Mouse (Mus musculus) ES-Bruce4 (cell line): ENCODE measurements around the gene Wdfy3. TPM values are rescaled to one million over a fixed set of nuclear protein-coding genes. Genes with fewer than 3 reads are reported as not detected.
"Not testable (repeated sequence)": the region's sequence is repeated elsewhere in the genome, so short reads cannot be mapped to it uniquely, and the experiment has no call there.

Experiments used
- H3K27ac ChIP-seq: 2 replicates; pipeline ENCODE4 v1.5.1; 2012; ENCODE audit warnings: low read length, inconsistent platforms; ENCODE audit not compliant: insufficient read depth
- H3K27me3 ChIP-seq: 2 replicates; pipeline ENCODE4 v1.6.1; 2012; ENCODE audit warnings: mild to moderate bottlenecking, low read length, inconsistent platforms; ENCODE audit not compliant: control insufficient read depth, poor library complexity, insufficient read depth, severe bottlenecking
- H3K36me3 ChIP-seq: 2 replicates; pipeline ENCODE4 v1.6.1; 2012; ENCODE audit warnings: inconsistent platforms, mild to moderate bottlenecking, low read length, moderate library complexity; ENCODE audit not compliant: control insufficient read depth, poor library complexity, insufficient read depth, severe bottlenecking
- H3K4me1 ChIP-seq: one replicate; pipeline ENCODE4 v1.8.1; 2011; ENCODE audit warnings: low read length; ENCODE audit not compliant: control insufficient read depth, insufficient read depth
- H3K4me3 ChIP-seq: 2 replicates; pipeline ENCODE4 v1.5.1; 2011; ENCODE audit warnings: low read depth, mild to moderate bottlenecking, low read length
- H3K9ac ChIP-seq: 2 replicates; pipeline ENCODE4 v1.6.1; 2012; ENCODE audit warnings: low read depth, mild to moderate bottlenecking, inconsistent platforms; ENCODE audit not compliant: poor library complexity, severe bottlenecking
- H3K9me3 ChIP-seq: replicated peaks from 2 replicates; pipeline ENCODE4 v1.6.1; 2012; ENCODE audit warnings: mild to moderate bottlenecking, low read length, inconsistent platforms; ENCODE audit not compliant: control insufficient read depth, poor library complexity, insufficient read depth, severe bottlenecking
- CTCF ChIP-seq: IDR thresholded peaks from one replicate; pipeline ENCODE4 v1.8.1; 2011; ENCODE audit warnings: low read depth, low read length
- EP300 ChIP-seq: IDR thresholded peaks from 2 replicates; pipeline ENCODE4 v1.6.1; 2011; ENCODE audit warnings: low read depth, low read length; ENCODE audit not compliant: insufficient read depth
- POLR2A ChIP-seq: IDR thresholded peaks from one replicate; pipeline ENCODE4 v1.8.1; 2011; ENCODE audit warnings: low read length; ENCODE audit not compliant: insufficient read depth
- polyA plus RNA-seq: library from polyadenylated mRNA; stranded (reverse); fragments of >200 nt; gene quantifications from 2 replicates; pipeline ENCODE4 v1.2.4, GENCODE M21; 2011; ENCODE audit warnings: low read depth; ENCODE audit not compliant: missing spikeins, insufficient read depth, insufficient read length

The Wdfy3 gene
- polyA plus RNA-seq, 1 experiment = 20.2 TPM

- Histone ChIP-seq H3K36me3 (no peaks in the 10 kb centered on the region), H3K27me3 (no peaks in the 10 kb centered on the region), H3K4me1 (no peaks in the 10 kb centered on the region), H3K27ac (no peak overlapping the region), H3K9me3 (no peaks in the 10 kb centered on the region), H3K9ac (no peak overlapping the region), H3K4me3 (no peak overlapping the region)
- no peak for TF ChIP-seq EP300
- TF ChIP-seq POLR2A = no peak
- TF ChIP-seq CTCF = no peak
Measured at GRCm38 (mm10) chr5:101990298-101990845, 79.3 kb downstream of the Wdfy3 start.

- H3K4me3 ChIP-seq = no peak overlapping the region
- H3K27ac ChIP-seq = no peak overlapping the region
- H3K36me3 ChIP-seq = no peaks in the 10 kb centered on the region
- no peaks in the 10 kb centered on the region for H3K27me3 ChIP-seq
- TF ChIP-seq POLR2A (no peak), EP300 (no peak), CTCF (no peak)
- no peaks in the 10 kb centered on the region for H3K9me3 ChIP-seq
- H3K9ac ChIP-seq = no peak overlapping the region
- H3K4me1 ChIP-seq = no peaks in the 10 kb centered on the region
Measured at GRCm38 (mm10) chr5:101988476-101988875, 81.2 kb downstream of the Wdfy3 start.

- no peaks in the 10 kb centered on the region for H3K27me3 ChIP-seq
- no peaks in the 10 kb centered on the region for H3K9me3 ChIP-seq
- H3K27ac ChIP-seq = no peak overlapping the region
- no peak overlapping the region for H3K9ac ChIP-seq
- H3K4me1 ChIP-seq = no peaks in the 10 kb centered on the region
- no peaks in the 10 kb centered on the region for H3K36me3 ChIP-seq
- H3K4me3 ChIP-seq = no peak overlapping the region
- no peak for TF ChIP-seq EP300
- TF ChIP-seq POLR2A = no peak
- no peak for TF ChIP-seq CTCF
Measured at GRCm38 (mm10) chr5:101986694-101987093, 83.0 kb downstream of the Wdfy3 start.

GRCm38 (mm10) chr5:101982239-101982638, 87.5 kb downstream of the Wdfy3 start:
- no peaks in the 10 kb centered on the region for H3K36me3 ChIP-seq
- H3K27me3 ChIP-seq = no peaks in the 10 kb centered on the region
- no peaks in the 10 kb centered on the region for H3K9me3 ChIP-seq
- no peak for TF ChIP-seq EP300
- no peak for TF ChIP-seq CTCF
- no peak for TF ChIP-seq POLR2A
- no peak overlapping the region for H3K27ac ChIP-seq
- no peaks in the 10 kb centered on the region for H3K4me1 ChIP-seq
- H3K4me3 ChIP-seq = no peak overlapping the region
- H3K9ac ChIP-seq = no peak overlapping the region

- no peak overlapping the region for H3K4me3 ChIP-seq
- TF ChIP-seq CTCF (no peak), POLR2A (no peak), EP300 (no peak)
- no peaks in the 10 kb centered on the region for H3K36me3 ChIP-seq
- no peak overlapping the region for H3K27ac ChIP-seq
- H3K9ac ChIP-seq = no peak overlapping the region
- no peaks in the 10 kb centered on the region for H3K27me3 ChIP-seq
- H3K9me3 ChIP-seq = no peaks in the 10 kb centered on the region
- H3K4me1 ChIP-seq = no peaks in the 10 kb centered on the region
Measured at GRCm38 (mm10) chr5:101979594-101979993, 90.1 kb downstream of the Wdfy3 start.

GRCm38 (mm10) chr5:101972594-101972993, 97.1 kb downstream of the Wdfy3 start:
- H3K4me1 ChIP-seq, H3K9me3 ChIP-seq, H3K9ac ChIP-seq, H3K36me3 ChIP-seq, H3K27me3 ChIP-seq, H3K4me3 ChIP-seq, H3K27ac ChIP-seq: not testable (repeated sequence)
